Mouse (Mus musculus): ENCODE measurements at regions not wholly inside any gene's neighbourhood (a gene's known extent, or its start where the extent isn't known, plus 50 kb on each side); places are given as distances from the start of the nearest gene placed in this dataset.

GRCm38 (mm10) chr5:82223622-82224021 is 1131.4 kb downstream of the Tecrl start:
- H3K27me3 ChIP-seq (ENCODE audit: control insufficient read depth, insufficient read depth, insufficient read length), result no peaks in the 10 kb centered on the region

GRCm38 (mm10) chr5:82203606-82204005 is 1151.4 kb downstream of the Tecrl start:
- no peak overlapping the region for H3K4me3 ChIP-seq (ENCODE audit: insufficient read depth, poor library complexity, severe bottlenecking)
- no peaks in the 10 kb centered on the region for H3K79me3 ChIP-seq (ENCODE audit: low read depth)
- TF ChIP-seq MYOD1 (IDR thresholded peaks at IDR 0.05; ENCODE audit: control insufficient read depth, insufficient read length, low read depth), result no peak
- no peak for TF ChIP-seq MAX (IDR thresholded peaks at IDR 0.05)
- no peak for TF ChIP-seq MYOG (IDR thresholded peaks at IDR 0.05; ENCODE audit: control insufficient read depth, extremely low read depth, insufficient read length)
- TF ChIP-seq CTCF (IDR thresholded peaks at IDR 0.05; ENCODE audit: control insufficient read depth, insufficient read depth, insufficient read length), result no peak
- no peak for TF ChIP-seq FOSL1 (IDR thresholded peaks at IDR 0.05; ENCODE audit: insufficient read depth, low read length, poor library complexity, severe bottlenecking)
- TF ChIP-seq CEBPB (IDR thresholded peaks at IDR 0.05; ENCODE audit: low read depth), result no peak
- TF ChIP-seq USF1 (IDR thresholded peaks at IDR 0.05; ENCODE audit: low read depth), result no peak
- no peaks in the 10 kb centered on the region for H3K79me2 ChIP-seq (ENCODE audit: control insufficient read depth, insufficient read depth)
- H3ac ChIP-seq (ENCODE audit: control insufficient read depth, insufficient read length, low read depth), result no peak overlapping the region
- no peaks in the 10 kb centered on the region for H3K36me3 ChIP-seq (ENCODE audit: control insufficient read depth, insufficient read depth)
- H3K27me3 ChIP-seq (ENCODE audit: control insufficient read depth, insufficient read depth, insufficient read length), result no peaks in the 10 kb centered on the region

More at GRCm38 (mm10) chr5:82223622-82224021, 1131.4 kb downstream of the Tecrl start:
- H3ac ChIP-seq (ENCODE audit: control insufficient read depth, insufficient read length, low read depth), result no peak overlapping the region
- H3K4me3 ChIP-seq (ENCODE audit: insufficient read depth, poor library complexity, severe bottlenecking), result no peak overlapping the region
- H3K36me3 ChIP-seq (ENCODE audit: control insufficient read depth, insufficient read depth), result no peaks in the 10 kb centered on the region
- no peak for TF ChIP-seq FOSL1 (IDR thresholded peaks at IDR 0.05; ENCODE audit: insufficient read depth, low read length, poor library complexity, severe bottlenecking)
- TF ChIP-seq USF1 (IDR thresholded peaks at IDR 0.05; ENCODE audit: low read depth), result no peak
- TF ChIP-seq MAX (IDR thresholded peaks at IDR 0.05), result no peak
- no peak for TF ChIP-seq MYOG (IDR thresholded peaks at IDR 0.05; ENCODE audit: control insufficient read depth, extremely low read depth, insufficient read length)
- TF ChIP-seq MYOD1 (IDR thresholded peaks at IDR 0.05; ENCODE audit: control insufficient read depth, insufficient read length, low read depth), result no peak
- TF ChIP-seq CTCF (IDR thresholded peaks at IDR 0.05; ENCODE audit: control insufficient read depth, insufficient read depth, insufficient read length), result no peak
- no peak for TF ChIP-seq CEBPB (IDR thresholded peaks at IDR 0.05; ENCODE audit: low read depth)
- no peaks in the 10 kb centered on the region for H3K79me2 ChIP-seq (ENCODE audit: control insufficient read depth, insufficient read depth)
- H3K79me3 ChIP-seq (ENCODE audit: low read depth), result no peaks in the 10 kb centered on the region

Measured in C2C12 (cell line).